In genomic region chrX:104489626-104490355, GRCm38 (mm10) we compare ENCODE assay signal across 26 mouse cellular contexts. TPM values are rescaled to one million over a fixed set of nuclear protein-coding genes. Genes with fewer than 3 reads are reported as not detected.
DNase-seq lines count a peak whose midpoint lies in the region; ATAC-seq and TF ChIP-seq lines count a peak whose summit lies in the region.
"Had no signal": no experiment of that assay in that cellular context is flagged by ENCODE, and none has a peak within 500 bp of the region (broad histone marks: within the 10 kb centered on the region; RNA-seq: fewer than 3 reads in every experiment).

No protein-coding gene starts in this region.

- H3K4me3 ChIP-seq in CH12.LX (replicated peaks in 1 of 3; ENCODE audit: low read depth in 2 of 3, low read length in 2 of 3, poor library complexity in 1 of 3) = peak overlapping the region in 1 of 3 experiments; percentile 8
- H3K4me3 ChIP-seq in intestine, embryonic 16.5 days (ENCODE audit: low read length) = no peak overlapping the region
- no peak overlapping the region for H3K4me3 ChIP-seq in small intestine, adult 2 months (ENCODE audit: low read depth, low read length)
- H3K4me3 ChIP-seq: embryonic facial prominence, embryonic 13.5 days; embryonic facial prominence, embryonic 15.5 days; erythroblast, embryonic 14.5 days; forebrain, embryonic 10.5 days; forebrain, embryonic 12.5 days had no signal

- 42% methylated on average over 4 of the region's 4 CpGs for WGBS in intestine, embryonic 16.5 days
- WGBS in small intestine, adult 2 months = 30% methylated on average over 4 of the region's 4 CpGs

- peaks cover 8% of the 10 kb centered on the region for H3K79me2 ChIP-seq in CH12.LX (replicated peaks; ENCODE audit: control insufficient read depth, extremely low read depth, insufficient read depth, poor library complexity, severe bottlenecking)

- dilution Hi-C loops in CH12.LX (cut with MboI; ENCODE audit: extremely low pct_ligation_motif_present, extremely low pct_unique_long_range_greater_than_20kb, low sequenced_read_pairs) = no loop called here

- no peaks in the 10 kb centered on the region for H3K27me3 ChIP-seq in CH12.LX (replicated peaks)
- no peaks in the 10 kb centered on the region for H3K27me3 ChIP-seq in intestine, embryonic 16.5 days (replicated peaks; ENCODE audit: control insufficient read depth, insufficient read depth, low read length)
- H3K27me3 ChIP-seq in small intestine, adult 2 months (ENCODE audit: control insufficient read depth, insufficient read depth, low read length) = no peaks in the 10 kb centered on the region
- H3K27me3 ChIP-seq: embryonic facial prominence, embryonic 15.5 days had no signal

- no peaks in the 10 kb centered on the region for H3K36me3 ChIP-seq in CH12.LX (replicated peaks in 1 of 2; ENCODE audit: control insufficient read depth in 1 of 2, insufficient read depth in 1 of 2, low read length in 1 of 2)
- no peaks in the 10 kb centered on the region for H3K36me3 ChIP-seq in intestine, embryonic 16.5 days (ENCODE audit: control insufficient read depth, insufficient read depth, low read length)
- no peaks in the 10 kb centered on the region for H3K36me3 ChIP-seq in small intestine, adult 2 months (ENCODE audit: control insufficient read depth, insufficient read depth, low read length)
- H3K36me3 ChIP-seq: embryonic facial prominence, embryonic 13.5 days; embryonic facial prominence, embryonic 15.5 days; forebrain, embryonic 10.5 days; forebrain, embryonic 12.5 days had no signal

- H3K27ac ChIP-seq in CH12.LX (ENCODE audit: insufficient read depth, low read depth) = peak overlapping the region; percentile 31; the same call in 1 of the 2 replicates
- H3K27ac ChIP-seq in intestine, embryonic 16.5 days (ENCODE audit: low read length) = no peak overlapping the region
- peak overlapping the region; percentile 70 for H3K27ac ChIP-seq in small intestine, adult 2 months (ENCODE audit: insufficient read depth, low read depth, low read length)
- H3K27ac ChIP-seq: embryonic facial prominence, embryonic 13.5 days; embryonic facial prominence, embryonic 15.5 days; forebrain, embryonic 10.5 days; forebrain, embryonic 12.5 days had no signal

- TF ChIP-seq CTCF in CH12.LX (conservative IDR thresholded peaks at IDR 0.05 in 1 of 2, IDR thresholded peaks at IDR 0.05 in 1 of 2; ENCODE audit: low read depth in 2 of 2, low read length in 2 of 2) = no peak
- no peak for TF ChIP-seq CTCF in small intestine, adult 2 months (IDR thresholded peaks at IDR 0.05; ENCODE audit: extremely low read depth, insufficient read length, insufficient replicate concordance, low read depth, low read length)

- in situ Hi-C loops in CH12.LX (cut with MboI; ENCODE audit: low pct_ligation_motif_present, low pct_unique_long_range_greater_than_20kb, low sequenced_read_pairs) = no loop called here

- peaks cover 3 to 33% of the 10 kb centered on the region in 2 experiments; a peak in 2 of 4 replicates for H3K4me1 ChIP-seq in CH12.LX (ENCODE audit: control insufficient read depth in 1 of 2, insufficient read depth in 2 of 2)
- 0 out of 2 replicates have a peak, but pooled peaks cover 3% of the 10 kb centered on the region for H3K4me1 ChIP-seq in intestine, embryonic 16.5 days (ENCODE audit: control insufficient read depth, insufficient read depth, low read length)
- peaks cover 3% of the 10 kb centered on the region; the same call in 1 of the 2 replicates for H3K4me1 ChIP-seq in small intestine, adult 2 months (ENCODE audit: control insufficient read depth, insufficient read depth, insufficient read length, low read length)
- H3K4me1 ChIP-seq: embryonic facial prominence, embryonic 13.5 days; embryonic facial prominence, embryonic 15.5 days; forebrain, embryonic 10.5 days; forebrain, embryonic 12.5 days had no signal

- TF ChIP-seq EP300 in CH12.LX (IDR thresholded peaks at IDR 0.05; ENCODE audit: low read length) = no peak

- H3K4me2 ChIP-seq in CH12.LX (ENCODE audit: insufficient read depth, low read depth, poor library complexity, severe bottlenecking) = peak overlapping the region; percentile 57
- H3K4me2 ChIP-seq in intestine, embryonic 16.5 days (ENCODE audit: low read depth, low read length) = no peak overlapping the region
- H3K4me2 ChIP-seq: embryonic facial prominence, embryonic 13.5 days; embryonic facial prominence, embryonic 15.5 days; forebrain, embryonic 12.5 days had no signal

- DNase-seq in CH12.LX (ENCODE audit: extremely low read depth) (no peak), MN1 (ENCODE audit: low spot score) (no peak)
- no peak for DNase-seq in layer of hippocampus, adult 18-20 months (ENCODE audit: low spot score in 2 of 2)
- DNase-seq in thymus, postnatal 0 days (ENCODE audit: low spot score) = no peak
- DNase-seq: adrenal gland, adult 8-10 months; adrenal gland, postnatal 14 days; adrenal gland, postnatal 36 days; cerebellum, adult 11 months; cerebellum, adult 18-20 months; cerebellum, adult 8-10 months; cerebellum, adult 9-11 months; cerebellum, postnatal 14 days; cerebellum, postnatal 36 days; embryo, embryonic 11 days had no signal

- no peak for TF ChIP-seq POLR2A in CH12.LX (IDR thresholded peaks at IDR 0.05; ENCODE audit: low read depth, low read length)
- no peak for TF ChIP-seq POLR2A in small intestine, adult 2 months (IDR thresholded peaks at IDR 0.05; ENCODE audit: low read depth, low read length)

- H3K9me3 ChIP-seq in CH12.LX (replicated peaks; ENCODE audit: low read length) = no peaks in the 10 kb centered on the region
- no peaks in the 10 kb centered on the region for H3K9me3 ChIP-seq in intestine, embryonic 16.5 days (ENCODE audit: control insufficient read depth, low read length)
- H3K9me3 ChIP-seq: embryonic facial prominence, embryonic 13.5 days; embryonic facial prominence, embryonic 15.5 days; forebrain, embryonic 10.5 days; forebrain, embryonic 12.5 days had no signal

- TF ChIP-seq RAD21 in CH12.LX (IDR thresholded peaks at IDR 0.05; ENCODE audit: low read depth, low read length) = no peak

- peak; percentile 72 for ATAC-seq in intestine, embryonic 16.5 days
- ATAC-seq: activated CD4-positive, CD25-positive, alpha-beta regulatory T cell, adult 4 months; CD4-positive, CD25-positive, alpha-beta regulatory T cell, adult 4 months; forebrain, embryonic 14.5 days; forebrain, embryonic 16.5 days; Patski had no signal

- H3K9ac ChIP-seq in CH12.LX (ENCODE audit: insufficient read depth, low read depth) = no peak overlapping the region
- H3K9ac ChIP-seq in intestine, embryonic 16.5 days (ENCODE audit: low read depth, low read length) = no peak overlapping the region
- H3K9ac ChIP-seq: embryonic facial prominence, embryonic 13.5 days; embryonic facial prominence, embryonic 15.5 days; forebrain, embryonic 12.5 days had no signal

TF ChIP-seq in CH12.LX, 34 proteins besides CTCF, POLR2A, EP300 and RAD21:
- TF ChIP-seq CHD2 (IDR thresholded peaks at IDR 0.05; ENCODE audit: low read length) (no peak), CHD1 (IDR thresholded peaks at IDR 0.05; ENCODE audit: low read depth, low read length) (peak; percentile 72; the same call in 1 of the 2 replicates)
TF ChIP-seq in CH12.LX: peak in this region for 1.

RNA-seq across cellular contexts. Expression of gene Uprt, which starts 7.2 kb away (rescaled TPM):
- total RNA-seq in CH12.LX (2012; rRNA removed) (10.6 and 10.9 TPM in 2 replicates), CH12.LX (2014; rRNA removed) (5.3 and 6.4 TPM in 2 replicates)
- 6.5 TPM in 2 replicates for polyA plus RNA-seq in CH12.LX (2012; ENCODE audit: insufficient read length, low read depth)
- 1.2 and 1.6 TPM in 2 replicates for polyA plus RNA-seq in intestine, embryonic 16.5 days (2015; fragmentation: Nextera tagmentation; extraction: Ambion mirVana)
- 1.9 and 4.1 TPM in 2 replicates for polyA plus RNA-seq in small intestine, adult 2 months (2012; rRNA removed)
- total RNA-seq in layer of hippocampus, adult 18-20 months (2021) = 10 to 100 TPM; 15.2 to 16.7 TPM
- 0.69 and 0.86 TPM in 2 replicates for polyA plus RNA-seq in thymus, postnatal 0 days (2015; fragmentation: Nextera tagmentation; extraction: Ambion mirVana)
- polyA plus RNA-seq: erythroblast, embryonic 14.5 days had no signal
